Mouse (Mus musculus) adrenal gland, postnatal 10 days (tissue): ENCODE measurements around the gene Aen. TPM values are rescaled to one million over a fixed set of nuclear protein-coding genes. Genes with fewer than 3 reads are reported as not detected.
A peak's percentile ranks its signal among the peaks of the same experiment; 100 is the strongest.

Experiments used
- DNase-seq: peaks from one replicate; pipeline ENCODE4 v3.0.0; 2021; ENCODE audit warnings: mixed read lengths
- microRNA-seq: library from miRNA; unstranded; fragments of <30 nt; microRNA quantifications from one replicate; pipeline ENCODE4 v1.2.0, GENCODE M21; 2021
- total RNA-seq, 2 experiments: library from RNA; stranded (reverse); gene quantifications; 2 replicates each; pipeline ENCODE4 v1.2.3; 2021

Gene Aen
- total RNA-seq, 2 experiments from 2014 or later, result 23.3 to 26.6 TPM

- DNase-seq, result no peak
These were observed 45.3 kb downstream of the Aen start for GRCm38 (mm10) chr7:78940971-78941370.

- DNase-seq, result no peak
These were observed 46.9 kb downstream of the Aen start for GRCm38 (mm10) chr7:78942544-78942943.

- no peak for DNase-seq
These were observed 58.4 kb downstream of the Aen start for GRCm38 (mm10) chr7:78953886-78954572.

- no peak for DNase-seq
These were observed 59.0 kb downstream of the Aen start for GRCm38 (mm10) chr7:78954619-78955018.

- no peak for DNase-seq
These were observed 59.4 kb downstream of the Aen start for GRCm38 (mm10) chr7:78955086-78955485.

- no peak for DNase-seq
These were observed 62.9 kb downstream of the Aen start for GRCm38 (mm10) chr7:78958499-78959073.

Small RNAs within 50 kb of the gene (microRNA-seq; reads per million reads assigned to microRNA genes)
- gene Mir7-2, result 67.4 reads per million, percentile 39 among the genes with 10 or more reads in this experiment

Other genes starting within 250 kb of the Aen start
- gene Ntrk3, start 157.8 kb upstream of the Aen start, total RNA-seq, result 10 to 100 TPM; 26.7 to 52.1 TPM
- 10 to 100 TPM; 77.9 to 82.5 TPM for gene Mrps11, start 112.7 kb upstream of the Aen start, total RNA-seq
- gene Mrpl46, start 112.3 kb upstream of the Aen start, total RNA-seq, result 10 to 100 TPM; 44.0 to 46.5 TPM
- 10 to 100 TPM; 12.2 to 14.2 TPM for gene Det1, start 48.6 kb upstream of the Aen start, total RNA-seq
- 1 to 10 TPM; 6.5 to 8.8 TPM for gene Isg20, start 17.6 kb downstream of the Aen start, total RNA-seq
- gene Acan, start 157.6 kb downstream of the Aen start, total RNA-seq, result 1 to 10 TPM in 1 of 2 experiments, under 1 TPM in 1; 0.45 to 2.6 TPM
- gene Hapln3, start 235.2 kb downstream of the Aen start, total RNA-seq, result 1 to 10 TPM; 1.1 to 1.9 TPM